Mouse (Mus musculus): ENCODE measurements at regions not wholly inside any gene's neighbourhood (a gene's known extent, or its start where the extent isn't known, plus 50 kb on each side); places are given as distances from the start of the nearest gene placed in this dataset.

DNA sequence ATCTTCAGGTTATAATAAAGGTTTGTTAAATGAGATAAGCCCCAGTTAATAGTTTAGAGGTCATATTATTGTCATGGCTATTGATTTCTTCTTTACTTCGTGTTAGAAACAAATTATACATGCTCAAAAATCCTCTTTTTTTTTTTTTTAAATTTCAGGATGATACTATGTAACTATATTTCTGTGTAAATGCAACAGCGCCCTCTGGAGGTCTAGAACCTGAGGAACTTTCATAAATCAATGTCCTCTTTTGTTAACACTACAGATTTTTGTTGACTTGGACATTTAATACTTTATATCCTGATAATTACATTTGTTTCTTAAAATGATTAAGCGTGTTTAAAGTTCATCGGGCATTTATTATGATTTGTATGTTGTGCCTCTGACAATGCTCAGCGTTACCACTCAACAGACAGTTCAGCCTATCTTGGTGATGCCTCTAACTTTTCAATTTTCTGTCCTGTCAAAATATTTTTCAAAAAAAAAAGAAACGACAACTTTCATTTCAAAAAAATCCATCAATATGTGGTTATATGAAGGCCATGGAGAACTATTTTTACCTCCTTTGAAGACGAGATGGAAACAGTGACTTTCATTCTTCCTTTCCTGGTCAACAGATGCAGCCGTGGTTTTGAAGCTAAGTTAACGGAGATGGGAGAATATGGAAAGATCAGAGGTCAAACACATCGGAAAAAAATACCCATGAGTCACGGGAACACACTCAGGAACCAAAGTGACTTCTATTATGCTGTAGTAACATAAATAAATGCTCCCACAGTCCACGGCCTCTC is 164.9 kb upstream of the Galnt5 start:
- TF ChIP-seq POLR2A (IDR thresholded peaks at IDR 0.05; ENCODE audit: borderline replicate concordance, extremely low read depth, low read depth, low read length), result no peak
- TF ChIP-seq CTCF (IDR thresholded peaks at IDR 0.05; ENCODE audit: insufficient read depth, low read length), result peak; percentile 16; the same call in 1 of the 2 replicates
- H3K4me1 ChIP-seq (ENCODE audit: control insufficient read depth, insufficient read depth, low read length), result no peaks in the 10 kb centered on the region
- 35% methylated on average over 12 of the region's 12 CpGs for WGBS
- H3K4me3 ChIP-seq (replicated peaks; ENCODE audit: extremely low read depth, low read depth, low read length), result no peak overlapping the region
- peak; percentile 9 for DNase-seq

DNA sequence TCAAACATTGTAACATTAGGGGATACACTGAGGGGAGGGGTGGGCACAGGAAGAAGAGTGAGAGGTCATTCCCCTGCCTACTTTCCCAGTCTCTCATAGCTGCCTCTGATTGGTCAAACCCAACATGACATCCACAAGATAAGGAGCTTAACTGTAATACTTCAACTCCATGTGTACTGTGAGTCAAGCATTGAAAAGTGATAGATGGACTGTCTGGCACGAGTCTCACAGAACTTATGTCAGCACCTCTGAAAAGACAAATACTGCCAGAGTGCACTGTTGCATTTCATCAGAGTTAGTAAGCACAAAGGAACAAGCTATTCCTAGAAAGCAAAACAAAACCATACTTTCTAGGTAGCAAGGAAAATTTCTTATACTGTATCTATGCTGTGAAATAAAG is 152.5 kb upstream of the Galnt5 start:
- H3K4me1 ChIP-seq (ENCODE audit: control insufficient read depth, insufficient read depth, low read length), result no peaks in the 10 kb centered on the region
- no peak overlapping the region for H3K4me3 ChIP-seq (replicated peaks; ENCODE audit: extremely low read depth, low read depth, low read length)
- 20% methylated on average over 1 of the region's 1 CpGs for WGBS
- TF ChIP-seq POLR2A (IDR thresholded peaks at IDR 0.05; ENCODE audit: borderline replicate concordance, extremely low read depth, low read depth, low read length) (no peak), CTCF (IDR thresholded peaks at IDR 0.05; ENCODE audit: insufficient read depth, low read length) (no peak)
- DNase-seq, result no peak

DNA sequence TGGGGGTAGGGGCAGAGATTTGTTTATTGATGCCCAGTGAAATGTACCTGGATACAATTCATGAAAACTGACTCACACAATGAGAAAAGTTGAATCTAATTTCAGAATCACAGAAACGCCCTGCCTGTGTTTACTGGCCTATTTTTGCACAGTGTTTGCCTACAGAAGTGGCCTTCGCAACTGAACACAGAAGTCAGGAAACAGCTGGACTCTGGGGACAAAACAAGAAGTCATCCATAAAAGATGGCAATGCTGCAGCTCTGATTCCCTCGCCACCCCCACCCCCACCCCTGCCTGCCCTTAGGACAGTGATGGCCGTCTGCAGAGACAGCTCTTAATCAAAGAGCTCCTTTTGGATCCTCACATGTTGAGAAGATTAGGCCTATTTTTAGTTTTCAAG is 150.0 kb upstream of the Galnt5 start:
- TF ChIP-seq CTCF (IDR thresholded peaks at IDR 0.05; ENCODE audit: insufficient read depth, low read length), result no peak
- no peak for TF ChIP-seq POLR2A (IDR thresholded peaks at IDR 0.05; ENCODE audit: borderline replicate concordance, extremely low read depth, low read depth, low read length)
- DNase-seq, result no peak
- no peaks in the 10 kb centered on the region for H3K4me1 ChIP-seq (ENCODE audit: control insufficient read depth, insufficient read depth, low read length)
- WGBS, result 40% methylated on average over 4 of the region's 4 CpGs
- no peak overlapping the region for H3K4me3 ChIP-seq (replicated peaks; ENCODE audit: extremely low read depth, low read depth, low read length)

DNA sequence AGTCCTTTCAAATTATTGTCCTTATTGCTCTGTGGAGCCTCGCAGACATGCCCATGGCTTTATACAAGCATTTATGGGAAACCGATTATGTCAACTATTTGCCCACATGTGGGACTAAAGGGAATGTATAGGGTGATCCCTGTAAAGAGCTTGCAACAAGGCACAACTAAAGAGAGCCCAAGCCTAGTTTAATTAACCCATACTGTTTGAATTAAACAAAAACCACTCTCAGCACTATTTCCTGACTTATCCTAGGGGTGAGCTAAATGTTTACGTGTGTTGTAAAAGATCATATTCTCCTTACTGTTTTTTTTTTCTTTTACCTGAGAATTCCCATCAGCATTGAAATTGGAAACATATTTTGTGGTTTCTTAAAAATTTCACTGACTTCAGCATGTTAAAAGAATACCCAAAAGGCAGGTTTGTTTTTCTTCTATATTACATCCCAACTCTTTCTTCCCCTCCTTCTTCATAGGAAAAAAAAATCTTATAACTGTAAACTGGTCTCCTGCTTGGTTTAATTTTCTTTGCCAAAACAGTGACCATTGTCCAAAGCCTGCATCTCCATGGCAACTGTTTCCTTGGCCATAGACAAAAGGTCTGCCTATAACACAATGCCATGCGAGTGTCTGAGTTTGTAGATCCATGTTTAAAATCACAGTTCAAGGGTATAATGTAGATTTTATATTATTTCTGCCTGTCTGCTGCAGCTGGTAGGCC is 148.2 kb upstream of the Galnt5 start:
- Histone ChIP-seq H3K4me1 (ENCODE audit: control insufficient read depth, insufficient read depth, low read length) (no peaks in the 10 kb centered on the region), H3K4me3 (replicated peaks; ENCODE audit: extremely low read depth, low read depth, low read length) (no peak overlapping the region)
- TF ChIP-seq POLR2A (IDR thresholded peaks at IDR 0.05; ENCODE audit: borderline replicate concordance, extremely low read depth, low read depth, low read length) (no peak), CTCF (IDR thresholded peaks at IDR 0.05; ENCODE audit: insufficient read depth, low read length) (no peak)
- 77% methylated on average over 4 of the region's 4 CpGs for WGBS
- DNase-seq, result no peak

DNA sequence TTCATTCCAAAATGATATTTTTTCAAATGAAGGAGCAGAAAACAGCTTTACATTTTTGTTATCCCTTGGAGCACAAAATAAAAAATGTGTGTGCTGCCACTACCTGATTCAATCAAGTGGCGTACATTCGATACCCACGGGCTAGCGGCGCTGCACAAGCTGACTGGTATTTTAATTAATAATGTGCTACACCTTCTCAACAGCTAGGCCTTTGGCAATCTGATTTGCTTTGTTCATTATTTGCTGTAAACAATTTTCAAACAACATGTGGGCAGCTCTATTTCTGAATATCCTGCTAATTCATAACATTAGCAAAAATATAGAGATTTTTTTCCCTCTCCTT is 147.7 kb upstream of the Galnt5 start:
- 96% methylated on average over 5 of the region's 5 CpGs for WGBS
- no peak for DNase-seq
- H3K4me3 ChIP-seq (replicated peaks; ENCODE audit: extremely low read depth, low read depth, low read length), result no peak overlapping the region
- H3K4me1 ChIP-seq (ENCODE audit: control insufficient read depth, insufficient read depth, low read length), result no peaks in the 10 kb centered on the region
- TF ChIP-seq POLR2A (IDR thresholded peaks at IDR 0.05; ENCODE audit: borderline replicate concordance, extremely low read depth, low read depth, low read length) (no peak), CTCF (IDR thresholded peaks at IDR 0.05; ENCODE audit: insufficient read depth, low read length) (no peak)

DNA sequence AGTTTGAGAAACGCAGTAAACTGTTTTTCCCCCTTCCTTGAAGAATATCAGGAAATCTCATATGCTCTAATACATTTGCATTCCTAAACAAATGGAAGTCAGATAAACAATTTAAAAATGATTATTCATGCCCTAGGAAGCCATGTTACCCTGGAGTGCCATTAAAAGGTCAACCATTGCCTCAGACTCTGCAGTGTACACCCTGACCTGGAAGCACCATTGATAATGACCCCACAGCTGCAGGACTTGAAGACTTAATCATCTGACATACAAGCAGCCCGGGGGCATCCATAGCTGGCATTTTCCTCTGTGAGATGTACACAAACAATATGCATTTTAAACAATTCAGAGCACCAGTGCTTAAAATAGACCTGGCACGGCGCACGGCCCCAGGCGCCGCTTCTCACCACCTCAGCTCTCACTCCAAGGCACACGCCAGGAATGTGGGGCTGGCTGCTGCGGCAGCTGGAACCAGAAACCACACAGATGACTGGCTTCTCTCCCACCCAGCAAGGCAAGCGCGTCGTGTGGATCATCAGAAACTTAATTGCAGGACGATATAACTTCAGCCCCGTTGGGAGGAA is 141.1 kb upstream of the Galnt5 start:
- DNase-seq, result no peak
- TF ChIP-seq CTCF (IDR thresholded peaks at IDR 0.05; ENCODE audit: insufficient read depth, low read length), result no peak
- no peak for TF ChIP-seq POLR2A (IDR thresholded peaks at IDR 0.05; ENCODE audit: borderline replicate concordance, extremely low read depth, low read depth, low read length)
- Histone ChIP-seq H3K4me1 (ENCODE audit: control insufficient read depth, insufficient read depth, low read length) (no peaks in the 10 kb centered on the region), H3K4me3 (replicated peaks; ENCODE audit: extremely low read depth, low read depth, low read length) (no peak overlapping the region)
- WGBS, result 50% methylated on average over 14 of the region's 14 CpGs

DNA sequence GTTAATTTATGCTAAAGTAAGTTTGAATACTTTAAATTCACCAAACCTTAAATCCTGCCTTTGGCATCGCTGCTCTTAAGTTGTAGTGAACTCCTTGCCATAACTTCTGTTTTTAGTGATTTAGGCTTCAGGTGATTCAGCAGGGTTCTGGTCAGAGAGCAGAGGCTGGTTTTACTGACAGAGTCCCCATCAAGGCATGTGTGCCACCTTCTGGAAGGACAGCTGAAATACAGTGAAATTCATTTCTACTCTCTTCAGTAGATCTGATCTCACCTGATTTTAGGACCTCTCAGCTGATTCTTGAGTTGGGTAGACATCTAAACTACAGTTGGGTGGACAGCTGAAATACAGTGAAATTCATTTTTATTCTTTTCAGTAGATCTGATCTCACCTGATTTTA is 132.4 kb upstream of the Galnt5 start:
- H3K4me3 ChIP-seq (replicated peaks; ENCODE audit: extremely low read depth, low read depth, low read length), result no peak overlapping the region
- DNase-seq, result no peak
- no peaks in the 10 kb centered on the region for H3K4me1 ChIP-seq (ENCODE audit: control insufficient read depth, insufficient read depth, low read length)
- TF ChIP-seq CTCF (IDR thresholded peaks at IDR 0.05; ENCODE audit: insufficient read depth, low read length), result no peak
- no peak for TF ChIP-seq POLR2A (IDR thresholded peaks at IDR 0.05; ENCODE audit: borderline replicate concordance, extremely low read depth, low read depth, low read length)
- 43% methylated on average over 1 of the region's 1 CpGs for WGBS

DNA sequence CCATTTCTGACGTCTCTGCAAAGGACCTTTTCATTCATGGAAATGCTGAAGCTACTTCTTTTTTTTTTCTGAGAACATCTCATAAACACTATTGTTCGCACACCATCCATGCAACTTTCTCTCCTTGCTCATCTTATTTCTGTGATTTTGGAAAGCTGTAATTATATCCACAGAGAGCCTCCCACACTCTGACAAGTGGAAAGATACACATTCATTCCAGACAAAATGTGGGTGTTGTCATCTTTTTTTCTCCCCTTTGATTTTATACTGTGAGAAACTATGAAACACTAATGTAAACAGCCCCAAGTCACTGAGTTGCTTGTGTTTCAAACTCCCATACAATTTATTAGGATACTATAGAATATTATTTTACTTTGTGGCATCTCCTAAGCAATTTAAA is 129.6 kb upstream of the Galnt5 start:
- DNase-seq, result no peak
- H3K4me1 ChIP-seq (ENCODE audit: control insufficient read depth, insufficient read depth, low read length), result no peaks in the 10 kb centered on the region
- 73% methylated on average over 2 of the region's 2 CpGs for WGBS
- TF ChIP-seq POLR2A (IDR thresholded peaks at IDR 0.05; ENCODE audit: borderline replicate concordance, extremely low read depth, low read depth, low read length) (no peak), CTCF (IDR thresholded peaks at IDR 0.05; ENCODE audit: insufficient read depth, low read length) (no peak)
- no peak overlapping the region for H3K4me3 ChIP-seq (replicated peaks; ENCODE audit: extremely low read depth, low read depth, low read length)

DNA sequence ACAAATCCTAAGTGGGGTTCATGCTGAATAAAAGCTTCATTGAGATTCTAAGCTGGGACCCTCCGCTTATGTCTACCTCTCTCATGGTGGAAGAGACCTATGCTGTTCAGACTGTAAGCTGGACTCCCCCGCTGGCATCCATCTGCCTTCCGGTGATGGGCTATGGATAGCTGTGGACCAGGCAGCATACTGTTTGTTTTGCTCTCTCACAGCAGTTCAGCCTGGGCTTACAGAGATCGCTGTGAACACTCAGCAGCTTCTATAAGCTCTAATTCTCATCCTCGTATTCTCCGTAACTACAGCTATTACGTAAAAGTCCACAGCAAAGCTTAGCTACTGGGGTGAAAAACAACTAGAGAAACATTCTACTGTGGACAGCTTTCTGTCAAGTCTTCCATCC is 97.5 kb upstream of the Galnt5 start:
- Histone ChIP-seq H3K4me3 (replicated peaks; ENCODE audit: extremely low read depth, low read depth, low read length) (no peak overlapping the region), H3K4me1 (ENCODE audit: control insufficient read depth, insufficient read depth, low read length) (no peaks in the 10 kb centered on the region)
- 86% methylated on average over 7 of the region's 7 CpGs for WGBS
- no peak for TF ChIP-seq CTCF (IDR thresholded peaks at IDR 0.05; ENCODE audit: insufficient read depth, low read length)
- no peak for TF ChIP-seq POLR2A (IDR thresholded peaks at IDR 0.05; ENCODE audit: borderline replicate concordance, extremely low read depth, low read depth, low read length)
- no peak for DNase-seq

All from lung, adult 2 months (tissue).